Mouse (Mus musculus) liver, postnatal 0 days (tissue): ENCODE data around the gene Ripk3.

Source experiments
- CTCF ChIP-seq: sonication (generic); IDR thresholded peaks from 2 replicates; pipeline ENCODE4 v1.5.1; 2016; ENCODE audit warnings: antibody characterized with exemption, low read depth
- EP300 ChIP-seq: IDR thresholded peaks from 2 replicates; pipeline ENCODE4 v1.6.1; 2016; ENCODE audit warnings: antibody characterized with exemption, low read depth, mild to moderate bottlenecking

DNA sequence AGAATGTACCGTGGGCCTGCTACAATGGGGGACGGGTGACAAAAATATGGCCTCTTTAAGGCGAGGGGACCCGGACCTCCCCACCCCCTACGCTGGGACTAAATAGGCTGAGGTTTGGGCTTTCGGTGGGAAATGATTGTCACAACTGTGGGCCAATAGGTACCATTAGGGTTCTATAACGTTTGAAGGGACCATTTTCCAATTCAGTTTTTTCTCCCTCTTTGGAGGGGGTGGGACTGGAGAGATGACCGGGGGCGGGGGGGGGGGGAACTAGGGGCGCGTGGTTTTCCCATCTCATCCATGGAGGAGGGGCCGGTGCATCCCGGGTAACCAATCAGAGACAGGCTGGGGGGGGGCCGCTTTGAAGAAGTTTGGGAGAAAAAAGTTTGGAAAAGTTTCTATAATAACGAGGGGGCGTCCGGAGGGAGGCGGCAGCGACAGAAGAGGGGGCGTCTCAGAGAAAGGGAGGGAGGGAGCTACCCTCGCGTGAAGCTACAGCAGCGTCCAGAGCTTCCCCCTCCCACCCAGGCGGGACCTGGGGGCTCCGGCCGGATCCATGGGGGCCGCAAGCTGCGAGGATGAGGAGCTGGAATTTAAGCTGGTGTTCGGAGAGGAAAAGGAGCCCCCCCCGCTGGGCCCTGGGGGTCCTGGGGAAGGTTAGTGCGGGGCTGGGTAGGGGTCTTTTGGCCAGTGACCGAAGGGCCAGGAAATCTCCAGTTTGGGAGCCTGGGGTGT lies 36.0 kb upstream of the Ripk3 start:
- TF ChIP-seq EP300 (no peak), CTCF (no peak)
